Mouse (Mus musculus) cerebral cortex, adult 2 months (tissue): ENCODE data around the gene Nectin1.

Experiments
- WGBS: fragments of 180-500 bp; shearing (Covaris S2); methylation state at CpG from one replicate; pipeline ENCODE4 v1.1.7; 2018; 5-methylcytosine and 5-hydroxymethylcytosine counted together

Nectin1 gene

GRCm38 (mm10) chr9:43768779-43769178, 25.0 kb downstream of the Nectin1 start:
- 67% methylated on average over 4 of the region's 4 CpGs for WGBS

- 87% methylated on average over 7 of the region's 7 CpGs for WGBS
Observed at GRCm38 (mm10) chr9:43769228-43769627, 25.4 kb downstream of the Nectin1 start.

GRCm38 (mm10) chr9:43769940-43770339, 26.2 kb downstream of the Nectin1 start:
- 85% methylated on average over 4 of the region's 4 CpGs for WGBS

GRCm38 (mm10) chr9:43771041-43771440, 27.3 kb downstream of the Nectin1 start:
- WGBS = 58% methylated on average over 1 of the region's 1 CpGs

- WGBS = 68% methylated on average over 6 of the region's 6 CpGs
Observed at GRCm38 (mm10) chr9:43772460-43772859, 28.7 kb downstream of the Nectin1 start.

GRCm38 (mm10) chr9:43773521-43773920, 29.7 kb downstream of the Nectin1 start:
- WGBS = 85% methylated on average over 2 of the region's 2 CpGs

- WGBS = 90% methylated on average over 5 of the region's 5 CpGs
Observed at GRCm38 (mm10) chr9:43774427-43774826, 30.6 kb downstream of the Nectin1 start.

- WGBS = 88% methylated on average over 3 of the region's 3 CpGs
Observed at GRCm38 (mm10) chr9:43776231-43776630, 32.4 kb downstream of the Nectin1 start.

- WGBS = 74% methylated on average over 16 of the region's 16 CpGs
Observed at GRCm38 (mm10) chr9:43777362-43778360, 33.9 kb downstream of the Nectin1 start.

GRCm38 (mm10) chr9:43780883-43781282, 37.1 kb downstream of the Nectin1 start:
- WGBS = 83% methylated on average over 8 of the region's 8 CpGs

- 79% methylated on average over 5 of the region's 5 CpGs for WGBS
Observed at GRCm38 (mm10) chr9:43782401-43782800, 38.6 kb downstream of the Nectin1 start.

- 71% methylated on average over 3 of the region's 3 CpGs for WGBS
Observed at GRCm38 (mm10) chr9:43783959-43784358, 40.2 kb downstream of the Nectin1 start.

- 93% methylated on average over 13 of the region's 13 CpGs for WGBS
Observed at GRCm38 (mm10) chr9:43784841-43785240, 41.1 kb downstream of the Nectin1 start.

- 62% methylated on average over 4 of the region's 4 CpGs for WGBS
Observed at GRCm38 (mm10) chr9:43787591-43787990, 43.8 kb downstream of the Nectin1 start.

- WGBS = 90% methylated on average over 9 of the region's 9 CpGs
Observed at GRCm38 (mm10) chr9:43792681-43793080, 48.9 kb downstream of the Nectin1 start.

- 64% methylated on average over 3 of the region's 3 CpGs for WGBS
Observed at GRCm38 (mm10) chr9:43793411-43793810, 49.6 kb downstream of the Nectin1 start.

GRCm38 (mm10) chr9:43796031-43796430, 52.2 kb downstream of the Nectin1 start:
- WGBS = 95% methylated on average over 3 of the region's 3 CpGs

GRCm38 (mm10) chr9:43796841-43797740, 53.3 kb downstream of the Nectin1 start:
- 81% methylated on average over 11 of the region's 11 CpGs for WGBS

- WGBS = 88% methylated on average over 7 of the region's 7 CpGs
Observed at GRCm38 (mm10) chr9:43797746-43798145, 54.0 kb downstream of the Nectin1 start.

GRCm38 (mm10) chr9:43800525-43800924, 56.7 kb downstream of the Nectin1 start:
- 73% methylated on average over 2 of the region's 2 CpGs for WGBS

GRCm38 (mm10) chr9:43801911-43802310, 58.1 kb downstream of the Nectin1 start:
- 59% methylated on average over 5 of the region's 5 CpGs for WGBS

- 67% methylated on average over 6 of the region's 6 CpGs for WGBS
Observed at GRCm38 (mm10) chr9:43807565-43807964, 63.8 kb downstream of the Nectin1 start.
